Mouse (Mus musculus) embryo, embryonic 10 days (tissue): ENCODE results near the gene Thnsl1.

Experiments
- DNase-seq: peaks from one replicate; pipeline ENCODE4 v3.0.0-alpha.2; 2015; ENCODE audit warnings: low spot score

Thnsl1 gene

DNA sequence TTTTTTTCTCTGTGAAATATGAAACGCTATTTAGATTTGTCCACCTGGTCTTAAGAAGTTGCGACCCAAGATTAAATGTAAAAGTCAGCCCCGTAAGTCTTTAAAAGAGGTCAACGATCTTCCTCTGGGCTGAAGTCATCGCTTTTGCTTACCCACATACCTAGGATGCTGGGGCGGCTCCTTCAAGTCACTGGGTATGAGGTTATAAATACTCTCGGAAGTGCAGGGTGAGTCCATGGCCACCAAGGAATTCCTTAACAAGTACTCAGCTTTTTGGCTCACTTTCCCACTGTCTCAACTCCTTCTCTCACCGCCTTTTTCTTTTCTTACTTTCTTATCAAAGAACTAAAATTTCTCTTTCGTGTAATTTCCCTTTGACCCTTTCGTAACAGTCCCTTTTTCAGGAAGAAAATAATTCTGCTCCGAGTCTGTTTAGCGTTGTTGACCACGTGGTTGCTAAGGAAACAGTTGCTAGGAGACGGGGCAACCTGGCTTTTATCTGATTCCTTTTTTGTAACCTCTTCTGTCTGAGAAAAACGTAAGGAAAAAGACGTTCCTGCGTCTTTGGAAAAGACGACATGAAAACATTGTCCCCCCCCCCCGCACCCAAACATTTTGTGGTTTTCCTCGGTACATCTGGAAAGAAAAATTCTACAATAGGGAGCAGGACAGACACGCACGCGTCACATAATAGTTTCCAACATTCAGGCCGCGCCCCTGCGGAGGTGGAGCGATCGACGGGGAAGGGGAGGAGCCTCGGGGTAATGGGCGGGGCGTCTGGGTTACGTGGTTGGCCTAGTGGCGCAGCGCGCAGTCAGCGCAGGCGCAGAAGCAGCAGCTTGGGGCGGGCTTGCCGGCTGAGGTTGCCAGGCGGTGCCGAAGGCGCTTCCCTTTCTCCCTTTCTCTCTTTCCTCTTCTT is at the start of gene Thnsl1, which contains the start of gene Enkur:
Gene Thnsl1, plus strand, starts transcription at position 813 of the 919 bp plus-strand sequence.
Gene Enkur, minus strand, starts transcription at position 454 of the 919 bp plus-strand sequence.
- DNase-seq: peak; percentile 95

DNA sequence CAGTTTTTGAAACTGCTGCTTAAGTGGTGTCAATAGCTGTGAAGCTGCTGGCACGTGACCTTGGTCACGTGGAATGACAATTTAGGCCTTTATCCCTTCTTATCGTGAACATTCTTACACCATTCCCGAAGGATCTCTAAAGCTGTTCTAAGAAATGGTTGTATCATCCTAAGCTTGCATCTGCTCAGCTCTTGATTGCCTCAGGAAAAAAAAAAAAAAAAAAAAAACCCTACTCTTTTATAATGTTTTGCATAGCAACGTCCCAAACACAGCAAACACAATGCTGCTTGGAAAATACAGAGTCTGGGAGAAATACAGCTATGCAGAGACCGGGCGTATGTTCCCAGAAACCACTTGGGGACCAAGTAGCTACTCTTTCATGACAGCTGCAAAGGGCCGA is 41.2 kb upstream of the Thnsl1 start:
- DNase-seq: no peak

DNA sequence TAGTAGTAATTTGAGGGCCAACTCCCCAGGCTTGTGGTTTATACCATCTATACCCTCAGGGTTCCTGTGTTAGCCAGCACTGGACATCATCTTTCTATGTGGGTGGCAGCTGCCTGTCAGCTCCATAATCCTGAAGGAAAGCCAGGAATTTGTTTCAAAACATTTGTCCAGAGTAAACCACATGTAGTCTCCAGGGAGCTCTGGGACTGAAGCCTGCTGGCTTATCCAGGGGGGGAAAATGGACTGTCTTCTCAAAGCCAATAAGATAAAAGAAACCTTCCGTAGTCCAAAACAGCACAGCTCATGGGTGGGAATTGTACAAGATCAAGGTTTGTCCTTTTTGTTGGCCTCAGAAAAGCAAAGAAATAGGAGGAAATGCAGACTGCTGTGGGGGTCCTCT is 37.6 kb upstream of the Thnsl1 start:
- DNase-seq: no peak

DNA sequence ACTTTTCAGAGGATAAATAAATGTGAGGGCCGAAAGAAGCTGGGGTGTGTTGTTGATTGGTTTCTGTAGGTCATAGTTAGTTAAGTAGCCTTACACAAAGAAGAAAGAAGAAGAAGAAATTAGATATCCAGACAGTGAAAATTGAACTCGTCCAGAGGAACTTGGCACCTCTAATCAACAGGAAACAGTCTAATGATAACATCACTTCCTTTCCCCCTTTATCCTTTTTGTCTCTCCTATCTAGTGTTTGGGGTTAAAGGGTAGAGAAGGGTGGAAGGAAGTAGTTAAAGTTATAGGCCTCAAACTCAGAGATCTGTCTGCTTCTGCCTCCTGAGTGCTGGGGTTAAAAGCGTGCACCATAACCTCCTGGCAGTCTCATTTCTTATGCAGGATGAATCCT is 32.7 kb upstream of the Thnsl1 start:
- DNase-seq: no peak

DNA sequence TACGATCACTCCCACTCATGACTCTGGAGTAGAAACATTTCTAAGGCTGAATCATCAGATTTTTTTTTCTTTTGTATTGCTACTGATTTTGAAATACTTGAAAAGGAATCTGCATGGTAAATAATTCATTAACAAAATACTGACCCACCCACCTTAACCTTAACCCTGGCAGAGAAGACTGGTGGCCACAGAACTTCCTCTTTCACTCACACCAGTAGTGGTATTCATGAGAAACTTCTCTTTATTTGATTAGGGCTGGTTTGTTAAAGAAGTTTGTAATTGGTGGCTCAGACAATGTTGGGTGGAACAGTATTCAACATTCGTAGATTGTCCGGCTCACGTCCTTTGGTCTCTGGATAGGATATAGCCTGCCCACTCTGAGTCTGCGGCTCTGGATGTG is 26.4 kb upstream of the Thnsl1 start:
- DNase-seq: no peak

DNA sequence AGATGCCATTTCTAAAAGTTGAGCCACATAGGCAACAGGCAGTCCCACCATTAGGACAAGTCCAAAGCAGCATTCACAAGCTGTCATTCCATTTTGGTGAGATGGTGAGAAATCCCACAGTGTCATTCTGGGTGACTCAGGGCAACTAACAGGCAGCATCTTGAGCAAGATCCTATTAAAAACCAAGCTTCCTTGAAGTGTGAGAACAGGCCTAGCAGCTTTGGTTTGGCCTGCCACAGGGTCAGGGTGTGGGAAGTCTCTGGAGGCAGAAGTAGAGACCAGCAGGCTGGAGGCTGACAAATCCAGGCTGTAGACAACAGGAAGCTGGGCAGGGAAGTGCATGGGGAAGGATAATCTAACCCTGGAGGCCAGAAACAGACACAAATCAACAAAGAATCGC is 22.7 kb upstream of the Thnsl1 start:
- no peak for DNase-seq

DNA sequence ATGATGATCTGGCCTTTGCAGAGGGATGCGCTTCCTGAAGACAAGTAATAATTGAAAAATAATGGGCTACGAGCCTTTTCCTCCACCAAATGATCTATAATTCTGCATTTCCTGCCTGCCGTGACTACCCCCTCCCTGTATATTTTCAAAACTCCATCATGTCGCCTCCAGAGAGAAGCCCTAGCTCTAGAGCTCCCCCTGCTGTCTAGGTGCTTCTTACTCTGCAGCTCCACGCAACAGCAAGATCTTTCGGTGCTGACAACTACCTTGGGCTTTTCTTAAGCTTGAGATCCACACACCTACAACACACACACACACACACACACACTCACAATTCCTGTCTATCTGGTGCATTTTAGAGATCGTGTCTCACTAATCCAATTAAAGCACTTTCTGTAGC is 17.9 kb upstream of the Thnsl1 start:
- peak; percentile 44 for DNase-seq

DNA sequence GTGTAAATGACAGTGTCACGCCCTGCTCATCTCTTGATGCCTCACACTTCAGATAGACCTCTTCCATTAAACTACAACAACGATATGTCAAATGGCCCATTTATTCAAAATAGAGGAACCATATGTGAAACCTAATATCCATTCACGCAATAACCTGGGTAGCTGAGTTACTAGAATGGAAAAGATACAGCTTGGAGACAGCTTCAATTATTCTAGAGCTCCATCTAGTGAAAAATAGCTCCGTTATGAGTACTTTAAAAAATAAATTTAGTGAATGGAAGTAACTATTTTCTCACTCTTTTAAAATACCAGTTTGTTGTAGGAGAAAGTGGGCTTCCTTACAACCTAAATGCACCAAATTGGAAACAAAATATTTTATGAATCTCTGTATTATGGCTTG is 16.9 kb upstream of the Thnsl1 start:
- no peak for DNase-seq

DNA sequence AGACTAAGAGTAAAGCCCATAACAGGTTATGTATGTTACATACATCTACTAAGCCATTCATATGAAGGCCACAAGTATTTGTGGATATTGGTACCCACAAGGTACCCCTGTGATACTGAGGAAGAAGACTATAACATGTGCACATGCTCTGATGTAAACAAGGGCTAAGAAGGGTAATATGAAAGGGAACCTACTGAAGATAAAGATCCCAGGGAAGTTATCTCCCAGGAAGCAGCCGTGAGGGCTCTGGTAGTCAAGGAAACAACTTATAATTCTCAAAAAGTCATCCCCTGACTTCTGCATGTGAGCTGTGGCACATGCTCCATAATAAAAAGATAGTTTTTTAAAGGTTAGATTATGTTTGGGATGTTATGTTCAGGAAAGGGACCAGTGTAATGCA is 14.3 kb upstream of the Thnsl1 start:
- DNase-seq: no peak

DNA sequence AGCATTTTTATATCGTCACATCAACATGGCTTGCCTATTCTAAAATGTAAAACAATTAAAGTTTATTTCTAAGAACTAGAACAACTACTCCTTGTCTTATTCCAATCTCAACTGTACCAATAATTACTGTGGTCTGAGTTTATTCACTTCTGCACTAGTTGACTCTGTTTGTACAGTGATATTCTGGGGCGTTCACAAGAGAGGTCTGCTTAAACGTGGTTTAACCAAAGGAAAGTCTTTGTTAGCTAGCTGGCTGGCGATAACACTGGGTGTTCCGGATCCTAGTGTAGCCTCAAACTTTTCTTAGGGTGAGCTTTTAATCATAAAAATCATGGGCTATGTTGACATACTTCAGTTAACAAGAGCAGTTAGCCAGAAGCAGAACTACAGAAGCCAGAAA is 10.3 kb upstream of the Thnsl1 start:
- no peak for DNase-seq

DNA sequence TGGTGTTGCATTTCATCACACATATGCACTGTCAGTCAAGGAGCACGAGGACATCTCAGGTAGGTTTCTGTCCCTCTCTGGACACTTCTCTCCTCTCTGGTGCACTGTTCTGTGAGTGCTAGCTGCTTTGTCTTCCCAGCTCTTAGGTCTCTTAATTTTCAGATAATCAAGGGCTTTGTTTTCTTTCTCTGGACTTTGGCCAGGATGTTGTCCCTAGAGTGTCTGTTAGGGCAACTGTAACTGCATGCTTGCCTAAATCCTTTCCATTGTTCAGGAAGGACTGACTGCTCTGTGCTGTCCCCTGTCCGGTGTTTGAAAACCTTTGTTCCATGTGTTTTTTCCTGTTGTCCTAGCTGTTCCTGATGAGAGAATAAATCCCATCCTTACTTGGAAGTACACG is 6.5 kb upstream of the Thnsl1 start:
- DNase-seq: no peak

DNA sequence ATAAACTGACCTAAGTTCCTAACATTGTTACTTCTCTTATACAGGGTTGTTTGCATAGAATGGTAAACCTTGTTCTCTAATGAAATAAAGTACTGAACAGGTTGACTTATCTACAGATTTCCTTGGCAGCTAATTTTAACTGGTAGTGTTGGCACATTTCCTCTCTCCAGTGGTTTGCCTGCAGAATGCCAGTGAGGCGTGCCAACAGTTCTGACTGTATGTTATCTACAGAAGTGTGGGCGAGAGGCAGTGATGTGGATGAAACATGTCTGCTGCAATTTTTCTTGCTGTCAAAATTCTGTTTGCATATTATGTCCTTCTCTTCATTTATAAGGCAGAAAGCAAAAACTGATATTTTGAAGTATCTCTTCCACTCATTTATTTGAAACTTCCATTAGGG is 2.8 kb upstream of the Thnsl1 start:
- no peak for DNase-seq

DNA sequence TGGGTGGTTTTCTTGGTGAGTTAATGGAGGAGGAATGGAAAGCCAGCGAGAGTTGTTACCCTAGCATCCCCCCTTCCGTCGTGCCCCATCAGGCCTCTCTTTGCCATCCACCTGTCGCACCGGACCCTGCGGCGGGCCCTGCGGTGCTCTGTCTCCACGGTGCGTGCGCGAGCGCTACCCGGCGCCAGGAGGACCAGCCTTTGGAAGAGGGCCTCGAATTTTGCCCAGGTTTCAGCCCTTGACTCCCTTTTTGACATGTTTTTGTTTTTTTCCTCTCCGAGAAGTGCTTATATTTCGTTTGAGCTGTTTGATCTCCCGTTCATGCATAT is 271 bp downstream of the Thnsl1 start:
- no peak for DNase-seq

DNA sequence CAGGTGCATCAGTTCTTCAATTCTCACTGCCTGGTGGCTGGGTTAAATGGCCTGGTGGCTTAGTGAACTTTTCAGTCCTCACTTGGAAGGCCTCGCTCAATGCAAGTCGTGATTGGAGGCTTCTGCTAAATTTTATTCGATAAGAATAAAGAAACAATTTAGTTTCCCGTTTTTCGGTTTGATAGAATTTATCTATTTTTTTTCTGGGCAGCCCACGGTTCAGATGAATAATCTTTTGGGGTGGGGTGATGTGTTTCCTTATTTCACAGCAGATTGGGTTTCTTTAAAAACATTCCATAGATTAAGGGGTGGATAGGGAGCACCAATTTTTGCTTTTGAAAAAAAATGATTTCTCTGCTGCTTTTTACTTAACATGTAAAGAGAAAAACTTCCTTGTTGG is 754 bp downstream of the Thnsl1 start:
- DNase-seq: peak; percentile 6

DNA sequence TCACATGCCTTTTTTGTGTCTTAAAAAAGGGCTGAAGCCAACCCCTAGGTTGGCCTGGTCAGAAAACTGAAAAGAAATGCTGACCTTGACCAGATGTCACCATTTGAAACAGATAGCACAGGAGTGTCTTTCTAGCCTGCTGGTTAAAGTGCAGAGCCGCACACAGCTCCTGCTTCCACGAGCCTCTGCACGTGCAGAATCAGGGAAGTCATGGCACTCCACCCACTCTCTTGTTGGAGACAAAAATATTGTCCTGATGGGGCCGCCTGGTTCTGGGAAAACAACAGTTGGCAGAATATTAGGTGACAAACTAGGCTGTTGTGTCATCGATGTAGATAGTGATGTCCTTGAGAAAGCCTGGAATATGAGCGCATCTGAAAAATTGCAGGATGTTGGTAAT is 5.8 kb downstream of the Thnsl1 start:
- no peak for DNase-seq

DNA sequence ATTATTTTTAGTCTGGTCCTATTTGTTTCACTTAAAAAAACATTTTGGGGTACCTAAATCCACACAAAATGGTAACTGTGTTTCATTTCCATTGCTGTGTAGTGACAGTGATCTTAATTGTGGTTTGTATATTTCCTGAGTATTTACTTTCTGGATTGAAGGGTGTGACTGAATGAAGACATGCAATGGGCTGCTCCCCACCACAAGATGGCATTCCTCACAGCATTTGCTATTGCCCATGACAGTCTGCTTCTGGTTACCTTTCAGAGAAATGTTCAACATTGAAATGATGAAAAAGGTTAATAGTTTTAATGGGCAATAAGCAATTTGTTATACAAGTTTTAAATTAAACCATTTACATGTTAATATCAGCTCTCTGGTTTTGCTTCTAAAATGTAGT is 8.8 kb downstream of the Thnsl1 start:
- no peak for DNase-seq

DNA sequence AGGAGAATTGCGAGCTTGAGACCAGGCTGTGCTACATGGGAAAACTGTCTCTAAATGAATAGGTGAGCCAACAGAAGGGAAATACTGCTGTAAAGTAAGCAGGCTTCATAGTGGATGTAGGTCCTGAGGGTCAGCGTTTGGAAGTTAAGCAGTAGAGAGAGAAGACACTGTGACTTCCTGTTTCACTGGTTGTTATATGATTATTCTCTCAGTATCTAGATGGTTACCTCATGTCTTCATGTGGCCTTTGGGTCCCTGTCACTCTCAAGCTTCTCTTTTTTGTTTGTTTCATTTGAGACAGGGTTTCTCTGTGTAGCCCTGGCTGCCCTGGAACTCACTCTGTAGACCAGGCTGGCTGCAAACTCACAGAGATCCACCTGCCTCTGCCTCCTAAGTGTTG is 9.8 kb downstream of the Thnsl1 start:
- DNase-seq: no peak

DNA sequence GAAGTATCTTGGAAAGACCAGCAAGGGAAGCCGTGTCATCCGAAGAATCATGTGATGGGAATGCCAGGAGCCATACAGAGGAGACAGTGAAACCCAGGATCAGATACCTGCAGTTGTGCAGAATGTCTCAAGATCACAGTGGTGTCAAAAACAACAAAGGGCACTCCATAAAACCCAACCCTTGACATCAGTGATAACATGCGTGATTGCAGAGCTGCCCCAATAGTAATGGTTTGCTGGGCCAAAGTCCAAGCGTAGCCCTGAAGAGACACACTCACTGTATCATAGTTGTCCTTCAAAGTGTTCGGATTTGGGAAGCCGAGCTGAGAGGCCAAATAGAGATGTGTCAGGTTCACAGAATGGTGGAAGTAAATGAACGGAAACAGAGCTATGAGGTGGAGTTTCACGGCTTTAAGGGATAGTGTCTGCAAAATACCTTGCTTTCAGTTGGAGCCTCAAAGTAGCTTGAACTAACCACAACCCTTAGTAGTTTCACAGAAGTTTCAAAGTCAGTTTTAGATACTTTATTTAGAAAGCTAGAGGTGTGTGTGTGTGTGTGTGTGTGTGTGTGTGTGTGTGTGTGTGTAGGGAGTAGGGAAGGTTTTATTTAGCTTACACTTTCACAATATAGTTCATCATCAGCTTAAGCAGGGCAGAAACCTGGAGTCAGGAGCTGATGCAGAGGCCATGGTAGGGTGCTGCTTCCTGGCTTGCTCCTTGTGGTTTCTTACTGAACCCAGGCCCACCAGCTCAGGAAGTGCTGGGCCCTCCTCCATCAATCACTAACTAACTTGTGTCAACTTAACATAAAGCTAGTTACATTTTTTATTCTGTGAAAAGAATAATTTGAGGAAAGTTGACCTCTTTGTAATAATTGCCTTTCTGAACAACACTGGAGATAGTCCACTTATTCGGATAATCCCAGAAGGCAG is 17.2 kb downstream of the Thnsl1 start:
- DNase-seq: no peak

DNA sequence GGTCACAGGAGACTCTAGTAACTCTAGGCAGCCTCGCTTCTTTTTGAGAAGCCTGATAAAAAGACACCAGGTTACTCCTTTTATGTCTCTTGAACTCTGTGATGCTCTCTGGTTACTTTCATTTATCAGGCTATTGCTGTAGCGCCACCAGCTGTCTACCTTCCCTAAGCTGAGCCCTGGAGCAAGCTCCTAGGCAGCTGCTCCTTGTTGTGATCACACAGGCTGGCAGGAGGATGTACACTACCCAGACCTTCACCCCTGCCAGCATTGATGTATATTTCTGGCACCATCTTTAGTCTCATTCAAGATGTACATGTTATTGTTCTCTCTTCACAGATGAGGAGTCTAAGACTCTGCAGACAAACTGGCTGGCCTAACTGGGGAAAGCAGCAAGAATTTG is 24.8 kb downstream of the Thnsl1 start:
- no peak for DNase-seq

DNA sequence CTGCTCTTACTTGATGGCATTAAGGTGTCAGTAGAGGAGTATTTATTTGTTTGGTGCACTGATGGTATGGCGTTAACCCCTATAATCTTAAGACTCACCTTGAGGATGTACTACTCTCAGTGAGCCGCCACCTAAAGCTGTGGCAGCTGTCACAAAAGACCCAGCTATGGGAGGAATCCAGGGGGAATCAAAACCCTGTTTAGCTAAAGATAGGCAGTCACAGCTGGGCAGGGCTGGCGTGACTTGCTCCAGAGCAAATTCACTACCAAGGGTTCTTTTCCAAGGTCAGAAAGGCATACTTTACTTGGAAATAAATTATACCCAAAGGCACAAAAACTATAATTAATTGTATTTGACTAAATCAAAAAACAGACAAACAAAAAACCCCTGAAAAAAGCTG is 25.6 kb downstream of the Thnsl1 start:
- no peak for DNase-seq

DNA sequence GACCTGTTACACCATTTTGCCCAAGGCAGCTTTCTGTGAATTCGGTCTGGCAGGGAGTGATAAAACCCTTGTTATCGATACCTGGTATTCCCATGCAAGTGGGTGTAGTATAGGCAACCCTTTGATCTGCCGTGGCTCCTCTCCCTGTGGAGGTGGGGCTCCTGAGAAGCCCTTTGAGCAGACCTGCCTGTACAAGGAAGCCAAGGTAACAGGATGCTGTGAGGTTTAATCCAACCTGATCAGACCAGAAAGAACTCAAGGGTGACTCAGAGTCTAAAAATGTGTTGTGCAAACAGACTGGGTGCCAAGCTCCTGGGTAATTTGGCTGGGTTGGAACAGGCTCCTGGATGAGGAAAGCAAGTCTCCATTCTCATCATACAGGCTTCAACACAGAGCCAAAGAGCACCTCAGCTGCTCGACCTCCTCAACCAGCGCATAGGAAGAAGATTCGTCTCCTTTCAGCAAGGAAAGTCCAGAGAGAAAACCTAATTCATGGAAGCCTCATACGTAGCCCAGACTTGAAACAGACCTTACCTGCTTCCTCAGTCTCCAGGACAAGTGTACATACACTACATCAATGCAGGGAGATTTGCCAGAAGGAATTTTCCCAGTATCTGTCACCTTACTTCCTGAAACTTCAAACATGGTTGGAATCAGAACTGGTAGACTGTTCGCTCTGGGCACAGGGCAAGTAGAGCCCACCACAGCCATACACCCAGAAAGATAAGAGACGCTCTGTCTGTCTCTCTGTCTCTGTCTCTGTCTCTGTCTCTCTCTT is 29.5 kb downstream of the Thnsl1 start:
- no peak for DNase-seq

DNA sequence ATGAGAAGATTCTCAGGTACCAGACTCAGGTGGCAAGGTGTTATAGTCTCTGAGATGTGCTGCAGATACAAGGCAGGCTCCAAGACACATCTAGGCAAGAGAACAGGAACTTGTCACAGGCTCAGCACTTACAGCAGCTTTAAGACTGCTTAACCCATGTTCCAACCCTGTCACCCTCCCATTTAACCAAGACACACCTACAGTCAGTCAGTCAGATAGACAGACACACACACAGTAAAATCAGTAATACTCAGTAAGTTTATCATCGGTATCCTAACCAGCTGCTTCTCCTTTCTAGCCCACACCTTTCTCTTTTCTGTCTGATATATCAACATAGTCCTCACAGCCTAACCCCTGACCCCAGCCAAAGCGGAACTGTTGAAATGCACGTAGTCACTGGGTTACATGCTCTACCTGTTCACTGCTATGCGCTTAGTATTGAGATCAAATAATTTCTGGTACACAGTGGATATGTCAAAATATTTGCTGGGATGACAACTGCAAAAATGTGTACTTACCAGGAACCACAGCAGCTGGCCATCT is 30.4 kb downstream of the Thnsl1 start:
- DNase-seq: no peak
